Mouse (Mus musculus) megakaryocyte, embryonic 14.5 days (primary cell): ENCODE measurements around the gene Ctnnbl1.

Experiments
- FLI1 ChIP-seq: IDR thresholded peaks from 2 replicates; pipeline ENCODE4 v1.6.1; 2012; ENCODE audit warnings: low read length, inconsistent platforms, mixed read lengths
- GATA1 ChIP-seq: IDR thresholded peaks from 3 replicates; pipeline ENCODE4 v1.6.1; 2012; ENCODE audit warnings: mixed read lengths, low read length, inconsistent platforms, borderline replicate concordance

- TF ChIP-seq GATA1 = no peak
- no peak for TF ChIP-seq FLI1
Measured at GRCm38 (mm10) chr2:157840641-157841078, 103.5 kb downstream of the Ctnnbl1 start.
